Comparison of ENCODE assay signal across 10 mouse cellular contexts in genomic region chr1:153102296-153103185, GRCm38 (mm10).
DNase-seq lines count a peak whose midpoint lies in the region; ATAC-seq lines count a peak whose summit lies in the region.
"Had no signal": no experiment of that assay in that cellular context is flagged by ENCODE, and none has a peak within 500 bp of the region (broad histone marks: within the 10 kb centered on the region; RNA-seq: fewer than 3 reads in every experiment).

No protein-coding gene starts in this region.

- no peaks in the 10 kb centered on the region for H3K36me3 ChIP-seq in midbrain, embryonic 14.5 days (ENCODE audit: control insufficient read depth, insufficient read depth, low read length)
- H3K36me3 ChIP-seq in midbrain, embryonic 16.5 days (ENCODE audit: control insufficient read depth, insufficient read depth, low read length) = peaks cover 3% of the 10 kb centered on the region; the same call in 1 of the 2 replicates
- H3K36me3 ChIP-seq: embryonic facial prominence, embryonic 12.5 days had no signal

- H3K27ac ChIP-seq in midbrain, embryonic 14.5 days (replicated peaks; ENCODE audit: low read depth, low read length) = no peak overlapping the region
- no peak overlapping the region for H3K27ac ChIP-seq in midbrain, embryonic 16.5 days (ENCODE audit: low read length)
- H3K27ac ChIP-seq: embryonic facial prominence, embryonic 12.5 days had no signal

- H3K4me2 ChIP-seq in midbrain, embryonic 14.5 days (ENCODE audit: low read length) = no peak overlapping the region
- H3K4me2 ChIP-seq in midbrain, embryonic 16.5 days (ENCODE audit: low read length) = no peak overlapping the region
- H3K4me2 ChIP-seq: embryonic facial prominence, embryonic 12.5 days had no signal

- H3K4me3 ChIP-seq in midbrain, embryonic 14.5 days (replicated peaks; ENCODE audit: low read depth, low read length) = no peak overlapping the region
- no peak overlapping the region for H3K4me3 ChIP-seq in midbrain, embryonic 16.5 days (ENCODE audit: low read depth, low read length)
- H3K4me3 ChIP-seq: embryonic facial prominence, embryonic 12.5 days had no signal

- 92% methylated on average over 17 of the region's 17 CpGs for WGBS in midbrain, embryonic 14.5 days
- 91% methylated on average over 17 of the region's 17 CpGs for WGBS in midbrain, embryonic 16.5 days

- H3K9ac ChIP-seq in midbrain, embryonic 14.5 days (replicated peaks; ENCODE audit: low read length) = no peak overlapping the region
- no peak overlapping the region for H3K9ac ChIP-seq in midbrain, embryonic 16.5 days (ENCODE audit: low read depth, low read length)
- H3K9ac ChIP-seq: embryonic facial prominence, embryonic 12.5 days; liver, postnatal 0 days had no signal

- no peak for ATAC-seq in midbrain, embryonic 14.5 days (ENCODE audit: low FRiP score, low TSS enrichment)
- no peak for ATAC-seq in midbrain, embryonic 16.5 days
- ATAC-seq: liver, postnatal 0 days had no signal

- 0 out of 2 replicates have a peak, but pooled peaks cover under 1% of the 10 kb centered on the region for H3K4me1 ChIP-seq in midbrain, embryonic 14.5 days (ENCODE audit: control insufficient read depth, insufficient read depth, low read length)
- no peaks in the 10 kb centered on the region for H3K4me1 ChIP-seq in midbrain, embryonic 16.5 days (ENCODE audit: control insufficient read depth, insufficient read depth, low read length)

- no peaks in the 10 kb centered on the region for H3K9me3 ChIP-seq in midbrain, embryonic 14.5 days (ENCODE audit: control insufficient read depth, low read length)
- H3K9me3 ChIP-seq in midbrain, embryonic 16.5 days (replicated peaks; ENCODE audit: control insufficient read depth, low read length, poor library complexity, severe bottlenecking) = no peaks in the 10 kb centered on the region
- H3K9me3 ChIP-seq: embryonic facial prominence, embryonic 12.5 days had no signal

- no peaks in the 10 kb centered on the region for H3K27me3 ChIP-seq in midbrain, embryonic 14.5 days (ENCODE audit: control insufficient read depth, insufficient read depth, low read length)
- H3K27me3 ChIP-seq in midbrain, embryonic 16.5 days (ENCODE audit: control insufficient read depth, insufficient read depth, low read depth, low read length) = no peaks in the 10 kb centered on the region
- H3K27me3 ChIP-seq: embryonic facial prominence, embryonic 12.5 days had no signal

- DNase-seq in heart, adult 11 months = peak; percentile 94
- no peak for DNase-seq in heart, adult 8-10 months (ENCODE audit: low spot score)
- DNase-seq in midbrain, embryonic 14.5 days = peak; percentile 26
- peak; percentile 45 for DNase-seq in fibroblast of lung, adult 2 months (ENCODE audit: low read depth)
- no peak for DNase-seq in adrenal gland, adult 2 months
- no peak for DNase-seq in liver
- DNase-seq: gastrocnemius, postnatal 25 days had no signal

Comparison
In these comparisons a context has a peak if more than half of its experiments do, and no peak if none do; other contexts are left out.
1. DNase-seq: peak in heart, adult 11 months (single experiment), midbrain, embryonic 14.5 days (single experiment) and fibroblast of lung, adult 2 months (single experiment); none in heart, adult 8-10 months (single experiment), adrenal gland, adult 2 months (single experiment) and liver (single experiment).